Mouse (Mus musculus) bone marrow macrophage, adult 2 months (primary cell): ENCODE data around the gene Aldoart2.

Source experiments
- CTCF ChIP-seq: IDR thresholded peaks from 2 replicates; pipeline ENCODE4 v1.5.1; 2012; ENCODE audit warnings: low read depth, mild to moderate bottlenecking, low read length, moderate library complexity
- POLR2A ChIP-seq: IDR thresholded peaks from 2 replicates; pipeline ENCODE4 v1.6.1; 2012; ENCODE audit warnings: mild to moderate bottlenecking, low read depth, low read length, borderline replicate concordance

DNA sequence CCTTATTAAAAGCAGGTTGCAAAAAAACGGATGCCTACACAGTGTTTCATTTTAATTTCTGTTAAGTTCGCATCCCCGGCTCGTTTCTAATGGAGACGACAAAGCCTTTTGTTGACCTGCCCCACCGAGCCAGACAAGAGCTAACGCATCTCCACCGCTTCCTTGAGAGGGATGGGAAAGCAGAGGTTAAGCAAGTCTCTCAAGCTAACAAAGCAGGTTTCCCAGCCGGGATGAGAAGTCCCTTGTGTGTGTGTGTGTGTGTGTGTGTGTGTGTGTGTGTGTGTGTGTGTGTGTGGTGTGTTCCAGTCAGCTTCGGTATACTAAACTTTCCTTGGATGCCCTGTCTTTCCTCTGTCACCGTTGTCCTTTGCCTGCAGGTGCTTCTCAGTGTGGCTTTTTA is 6.1 kb downstream of the Aldoart2 start:
- TF ChIP-seq CTCF (no peak), POLR2A (no peak)
